Mouse (Mus musculus) myocyte (in vitro differentiated cells): ENCODE data around the gene Stx12.

ENCODE experiments used
- CEBPB ChIP-seq: IDR thresholded peaks from 2 replicates; pipeline ENCODE4 v1.6.1; 2011; ENCODE audit warnings: mild to moderate bottlenecking, moderate library complexity; ENCODE audit not compliant: poor library complexity, insufficient read depth, severe bottlenecking
- E2F4 ChIP-seq: IDR thresholded peaks from one replicate; pipeline ENCODE4 v1.6.1; 2011; ENCODE audit warnings: mild to moderate bottlenecking, control low read depth, moderate library complexity; ENCODE audit not compliant: insufficient read depth
- MAX ChIP-seq: IDR thresholded peaks from one replicate; pipeline ENCODE4 v1.6.1; 2011; ENCODE audit warnings: low read depth, mild to moderate bottlenecking, control low read depth
- MYOD1 ChIP-seq, 3 experiments: IDR thresholded peaks; one replicate each; pipeline ENCODE4 v1.6.1; 2011; ENCODE audit warnings: control low read depth in 2 of 3, low read depth in 2 of 3, mild to moderate bottlenecking in 2 of 3, moderate library complexity in 1 of 3; ENCODE audit not compliant: insufficient read length in 2 of 3, control insufficient read depth in 1 of 3
- MYOG ChIP-seq, 3 experiments: IDR thresholded peaks; one replicate each; pipeline ENCODE4 v1.6.1; 2011; ENCODE audit warnings: control low read depth in 2 of 3, low read depth in 2 of 3, mild to moderate bottlenecking in 2 of 3; ENCODE audit not compliant: insufficient read length in 2 of 3, control insufficient read depth in 1 of 3, insufficient read depth in 1 of 3
- POLR2A ChIP-seq: IDR thresholded peaks from one replicate; pipeline ENCODE4 v1.6.1; 2011; ENCODE audit warnings: low read depth, mild to moderate bottlenecking, control low read depth, moderate library complexity; ENCODE audit not compliant: insufficient read length
- POLR2AphosphoS2 ChIP-seq: IDR thresholded peaks from one replicate; pipeline ENCODE4 v1.6.1; 2011; ENCODE audit warnings: low read depth, control low read depth; ENCODE audit not compliant: insufficient read length
- REST ChIP-seq: IDR thresholded peaks from one replicate; pipeline ENCODE4 v1.6.1; 2011; ENCODE audit warnings: mild to moderate bottlenecking, control low read depth, moderate library complexity; ENCODE audit not compliant: insufficient read depth, insufficient read length
- SRF ChIP-seq: IDR thresholded peaks from one replicate; pipeline ENCODE4 v1.6.1; 2011; ENCODE audit warnings: low read depth; ENCODE audit not compliant: control insufficient read depth, insufficient read length
- TCF3 ChIP-seq: IDR thresholded peaks from one replicate; pipeline ENCODE4 v1.6.1; 2011; ENCODE audit warnings: low read depth, control low read depth; ENCODE audit not compliant: insufficient read length
- USF1 ChIP-seq: IDR thresholded peaks from one replicate; pipeline ENCODE4 v1.6.1; 2011; ENCODE audit warnings: low read depth, mild to moderate bottlenecking, control low read depth, moderate library complexity

DNA sequence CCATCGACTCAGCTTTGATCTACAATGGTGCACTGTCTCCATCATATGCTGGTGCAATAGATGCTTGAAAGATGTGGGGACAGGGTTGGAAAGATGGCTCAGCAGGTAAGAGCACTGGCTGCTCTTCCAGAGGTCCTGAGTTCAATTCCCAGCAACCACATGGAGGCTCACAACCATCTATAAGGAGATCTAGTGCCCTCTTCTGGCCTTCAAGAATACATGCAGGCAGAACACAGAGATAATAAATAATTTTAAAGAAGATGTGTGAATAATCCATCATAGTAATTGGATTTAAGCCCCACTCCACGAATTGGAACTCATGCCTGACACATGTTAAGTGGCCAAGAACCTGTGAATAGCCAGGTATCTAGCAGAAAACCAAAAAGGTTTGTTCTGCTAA, 65.9 kb downstream of the Stx12 start:
- TF ChIP-seq TCF3, result no peak
- TF ChIP-seq SRF, result no peak
- no peak for TF ChIP-seq POLR2AphosphoS2
- TF ChIP-seq POLR2A, result no peak
- TF ChIP-seq USF1, result no peak
- no peak for TF ChIP-seq REST
- TF ChIP-seq CEBPB, result no peak
- no peak for TF ChIP-seq MYOD1 (IDR thresholded peaks at IDR 0.05; ENCODE audit: control insufficient read depth in 1 of 3, insufficient read length in 2 of 3, low read depth in 2 of 3)
- no peak for TF ChIP-seq MYOG (IDR thresholded peaks at IDR 0.05; ENCODE audit: control insufficient read depth in 1 of 3, insufficient read depth in 1 of 3, insufficient read length in 2 of 3, low read depth in 2 of 3)
- TF ChIP-seq MAX, result no peak
- no peak for TF ChIP-seq E2F4
